Mouse (Mus musculus): ENCODE results near the gene Prpf40b. TPM values are rescaled to one million over a fixed set of nuclear protein-coding genes. Genes with fewer than 3 reads are reported as not detected.

Gene Prpf40b
- polyA plus RNA-seq, 1 experiment from 2014 or later = 59.1 TPM

DNA sequence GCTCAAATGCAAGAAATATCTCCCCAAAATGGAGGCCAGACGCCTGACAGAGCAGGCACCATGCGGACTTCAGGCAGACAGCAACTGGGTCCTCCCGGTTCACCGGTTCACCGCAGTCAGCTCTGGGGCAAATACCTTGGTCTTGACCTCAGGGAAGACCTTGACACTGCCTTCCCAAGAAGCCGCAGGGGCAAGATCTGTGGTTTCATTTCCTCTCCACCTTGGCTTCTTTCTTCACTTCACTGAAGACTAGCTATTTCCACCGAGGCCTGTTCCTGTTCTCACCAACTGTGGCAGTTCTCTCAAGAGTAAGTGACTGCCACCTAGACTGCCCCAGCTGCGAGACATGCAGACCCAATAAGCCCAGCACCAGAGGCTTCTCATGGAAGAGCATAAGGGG, 70.0 kb downstream of the Prpf40b start:
- H3K27ac ChIP-seq (ENCODE audit: low read depth) = no peak overlapping the region
- no peak overlapping the region for H3K4me2 ChIP-seq
- ATAC-seq (ENCODE audit: insufficient read depth) = no peak
- TF ChIP-seq CTCF (IDR thresholded peaks at IDR 0.05; ENCODE audit: low read depth) = no peak
- H3K27me3 ChIP-seq (ENCODE audit: insufficient read depth, low read length) = no peaks in the 10 kb centered on the region
- DNase-seq = no peak
- WGBS = 67% methylated on average over 8 of the region's 8 CpGs
- no peak overlapping the region for H3K4me3 ChIP-seq (ENCODE audit: low read depth, low read length)
- 0 out of 2 replicates have a peak, but pooled peaks cover 2% of the 10 kb centered on the region for H3K4me1 ChIP-seq (ENCODE audit: insufficient read depth)
- H3K9me3 ChIP-seq (ENCODE audit: low read depth, low read length) = no peaks in the 10 kb centered on the region
- no peak overlapping the region for H3K9ac ChIP-seq
- H3K36me3 ChIP-seq (ENCODE audit: insufficient read depth) = no peaks in the 10 kb centered on the region

Other genes with a start within 250 kb of the Prpf40b start
- gene Prph, start 239.9 kb upstream of the Prpf40b start, polyA plus RNA-seq (2014; fragmentation: Nextera tagmentation; extraction: Ambion mirVana) = 0.91 and 1.8 TPM in 2 replicates
- gene Troap, start 220.5 kb upstream of the Prpf40b start, polyA plus RNA-seq (2014; fragmentation: Nextera tagmentation; extraction: Ambion mirVana) = 33.4 and 35.1 TPM in 2 replicates
- not detected in 2 replicates for gene C1ql4, start 207.3 kb upstream of the Prpf40b start, polyA plus RNA-seq (2014; fragmentation: Nextera tagmentation; extraction: Ambion mirVana)
- 0.42 and 0.78 TPM in 2 replicates for gene Dnajc22, start 201.9 kb upstream of the Prpf40b start, polyA plus RNA-seq (2014; fragmentation: Nextera tagmentation; extraction: Ambion mirVana)
- gene Spats2, start 169.2 kb upstream of the Prpf40b start, polyA plus RNA-seq (2014; fragmentation: Nextera tagmentation; extraction: Ambion mirVana) = 39.7 and 39.8 TPM in 2 replicates
- 0.37 and 0.60 TPM in 2 replicates for gene Kcnh3, start 70.2 kb upstream of the Prpf40b start, polyA plus RNA-seq (2014; fragmentation: Nextera tagmentation; extraction: Ambion mirVana)
- gene Mcrs1, start 43.1 kb upstream of the Prpf40b start, polyA plus RNA-seq (2014; fragmentation: Nextera tagmentation; extraction: Ambion mirVana) = 142 and 155 TPM in 2 replicates
- gene Fam186b, start 801 bp downstream of the Prpf40b start, polyA plus RNA-seq (2014; fragmentation: Nextera tagmentation; extraction: Ambion mirVana) = 0.05 and 0.15 TPM in 2 replicates
- 31.7 and 33.5 TPM in 2 replicates for gene Fmnl3, start 75.4 kb downstream of the Prpf40b start, polyA plus RNA-seq (2014; fragmentation: Nextera tagmentation; extraction: Ambion mirVana)
- gene Tmbim6, start 97.8 kb downstream of the Prpf40b start, polyA plus RNA-seq (2014; fragmentation: Nextera tagmentation; extraction: Ambion mirVana) = 327 and 339 TPM in 2 replicates
- gene Nckap5l, start 162.7 kb downstream of the Prpf40b start, polyA plus RNA-seq (2014; fragmentation: Nextera tagmentation; extraction: Ambion mirVana) = 11.0 and 14.4 TPM in 2 replicates
- gene Bcdin3d, start 179.6 kb downstream of the Prpf40b start, polyA plus RNA-seq (2014; fragmentation: Nextera tagmentation; extraction: Ambion mirVana) = 13.2 and 16.1 TPM in 2 replicates
- 1.4 and 1.5 TPM in 2 replicates for gene Faim2, start 233.1 kb downstream of the Prpf40b start, polyA plus RNA-seq (2014; fragmentation: Nextera tagmentation; extraction: Ambion mirVana)